Mouse (Mus musculus): ENCODE data around the gene Npb. TPM values are rescaled to one million over a fixed set of nuclear protein-coding genes. Genes with fewer than 3 reads are reported as not detected.
A peak's percentile ranks its signal among the peaks of the same experiment; 100 is the strongest.

Gene Npb
- polyA plus RNA-seq, 1 experiment from 2014 or later: 14.9 TPM

GRCm38 (mm10) chr11:120606764-120607163 lies 1.5 kb upstream of the Npb start:
- Histone ChIP-seq H3K4me3 (replicated peaks; ENCODE audit: low read length) (no peak overlapping the region), H3K9me3 (replicated peaks; ENCODE audit: control insufficient read depth, low read length) (no peaks in the 10 kb centered on the region), H3K36me3 (ENCODE audit: control insufficient read depth, insufficient read depth, low read length) (peaks cover 13% of the 10 kb centered on the region; the same call in 1 of the 2 replicates), H3K4me2 (ENCODE audit: low read depth, low read length) (no peak overlapping the region), H3K4me1 (ENCODE audit: control insufficient read depth, insufficient read depth, low read length) (peaks cover 27% of the 10 kb centered on the region), H3K27ac (ENCODE audit: low read length) (no peak overlapping the region), H3K27me3 (ENCODE audit: control insufficient read depth, insufficient read depth, low read length) (no peaks in the 10 kb centered on the region), H3K9ac (ENCODE audit: low read length) (peak overlapping the region; percentile 19; the same call in 1 of the 2 replicates)
- ATAC-seq (ENCODE audit: insufficient read depth, low FRiP score): no peak
- WGBS: 71% methylated on average over 4 of the region's 4 CpGs

DNA sequence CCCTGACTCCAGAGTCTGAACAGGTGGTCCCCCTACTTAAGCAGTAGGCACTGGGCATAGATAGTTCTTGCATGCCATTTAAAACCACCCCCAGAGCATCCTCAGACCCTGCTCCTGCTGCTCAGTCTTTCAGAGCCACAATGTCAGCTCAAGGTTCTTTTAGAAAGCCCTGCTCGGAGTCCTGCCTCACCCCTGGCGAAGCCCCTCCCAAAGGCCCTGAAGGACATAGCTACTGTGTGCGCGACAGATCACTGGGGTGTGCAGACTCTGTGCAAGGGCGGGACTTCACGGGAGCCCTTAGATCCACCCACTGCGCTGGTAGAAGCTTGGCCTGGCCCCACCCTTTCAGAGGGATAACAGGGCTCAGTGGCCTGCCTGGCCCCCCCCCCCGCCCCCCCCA lies 973 bp downstream of the Npb start:
- peak overlapping the region; percentile 39; the same call in 1 of the 2 replicates for H3K4me3 ChIP-seq (replicated peaks; ENCODE audit: low read length)
- WGBS: 37% methylated on average over 8 of the region's 8 CpGs
- H3K27ac ChIP-seq (ENCODE audit: low read length): peak overlapping the region; percentile 35; the same call in 1 of the 2 replicates
- peaks cover 15% of the 10 kb centered on the region; the same call in 1 of the 2 replicates for H3K36me3 ChIP-seq (ENCODE audit: control insufficient read depth, insufficient read depth, low read length)
- H3K9me3 ChIP-seq (replicated peaks; ENCODE audit: control insufficient read depth, low read length): no peaks in the 10 kb centered on the region
- no peaks in the 10 kb centered on the region for H3K27me3 ChIP-seq (ENCODE audit: control insufficient read depth, insufficient read depth, low read length)
- ATAC-seq (ENCODE audit: insufficient read depth, low FRiP score): peak; percentile 68; the same call in 1 of the 2 replicates
- no peak overlapping the region; the same call in 1 of the 2 replicates for H3K9ac ChIP-seq (ENCODE audit: low read length)
- peaks cover 27% of the 10 kb centered on the region for H3K4me1 ChIP-seq (ENCODE audit: control insufficient read depth, insufficient read depth, low read length)
- peak overlapping the region; percentile 70 for H3K4me2 ChIP-seq (ENCODE audit: low read depth, low read length)

- 80% methylated on average over 9 of the region's 9 CpGs for WGBS
- Histone ChIP-seq H3K9ac (ENCODE audit: low read length) (no peak overlapping the region), H3K36me3 (ENCODE audit: control insufficient read depth, insufficient read depth, low read length) (peaks cover 8% of the 10 kb centered on the region; the same call in 1 of the 2 replicates)
These were observed 2.3 kb downstream of the Npb start for GRCm38 (mm10) chr11:120610477-120611046.

DNA sequence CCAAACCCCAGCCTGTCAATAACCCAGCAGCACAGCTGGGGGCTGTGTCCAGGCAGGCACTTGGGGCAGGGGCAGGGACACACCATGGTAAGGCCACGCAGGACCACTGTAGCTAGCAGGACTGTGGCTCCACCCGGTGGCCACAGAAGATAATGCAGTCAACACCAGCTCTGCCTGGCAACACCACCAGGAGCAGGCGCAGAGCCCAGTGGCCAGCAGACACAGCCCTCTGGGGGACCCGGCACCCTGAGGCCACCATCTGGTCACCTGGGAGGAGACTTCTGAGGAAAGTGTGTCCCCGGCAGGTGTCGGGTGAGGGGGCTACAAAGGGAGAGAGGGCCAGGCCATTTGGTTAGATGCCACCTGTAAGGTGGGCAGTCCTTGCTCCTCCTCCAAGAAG lies 4.5 kb downstream of the Npb start:
- ATAC-seq (ENCODE audit: insufficient read depth, low FRiP score): no peak
- Histone ChIP-seq H3K9ac (ENCODE audit: low read length) (no peak overlapping the region), H3K27me3 (ENCODE audit: control insufficient read depth, insufficient read depth, low read length) (no peaks in the 10 kb centered on the region), H3K4me3 (replicated peaks; ENCODE audit: low read length) (no peak overlapping the region), H3K9me3 (replicated peaks; ENCODE audit: control insufficient read depth, low read length) (no peaks in the 10 kb centered on the region), H3K36me3 (ENCODE audit: control insufficient read depth, insufficient read depth, low read length) (peaks cover 8% of the 10 kb centered on the region; the same call in 1 of the 2 replicates), H3K4me2 (ENCODE audit: low read depth, low read length) (no peak overlapping the region), H3K4me1 (ENCODE audit: control insufficient read depth, insufficient read depth, low read length) (peaks cover 33% of the 10 kb centered on the region), H3K27ac (ENCODE audit: low read length) (no peak overlapping the region)
- 32% methylated on average over 6 of the region's 6 CpGs for WGBS

More at GRCm38 (mm10) chr11:120610477-120611046, 2.3 kb downstream of the Npb start:
- H3K4me3 ChIP-seq (replicated peaks; ENCODE audit: low read length): no peak overlapping the region
- H3K9me3 ChIP-seq (replicated peaks; ENCODE audit: control insufficient read depth, low read length): no peaks in the 10 kb centered on the region
- no peak overlapping the region for H3K27ac ChIP-seq (ENCODE audit: low read length)
- no peak overlapping the region for H3K4me2 ChIP-seq (ENCODE audit: low read depth, low read length)
- no peaks in the 10 kb centered on the region for H3K27me3 ChIP-seq (ENCODE audit: control insufficient read depth, insufficient read depth, low read length)
- H3K4me1 ChIP-seq (ENCODE audit: control insufficient read depth, insufficient read depth, low read length): peaks cover 27% of the 10 kb centered on the region
- no peak for ATAC-seq (ENCODE audit: insufficient read depth, low FRiP score)

- peaks cover 12% of the 10 kb centered on the region; the same call in 1 of the 2 replicates for H3K36me3 ChIP-seq (ENCODE audit: control insufficient read depth, insufficient read depth, low read length)
These were observed 5.2 kb downstream of the Npb start for GRCm38 (mm10) chr11:120613481-120613972.

DNA sequence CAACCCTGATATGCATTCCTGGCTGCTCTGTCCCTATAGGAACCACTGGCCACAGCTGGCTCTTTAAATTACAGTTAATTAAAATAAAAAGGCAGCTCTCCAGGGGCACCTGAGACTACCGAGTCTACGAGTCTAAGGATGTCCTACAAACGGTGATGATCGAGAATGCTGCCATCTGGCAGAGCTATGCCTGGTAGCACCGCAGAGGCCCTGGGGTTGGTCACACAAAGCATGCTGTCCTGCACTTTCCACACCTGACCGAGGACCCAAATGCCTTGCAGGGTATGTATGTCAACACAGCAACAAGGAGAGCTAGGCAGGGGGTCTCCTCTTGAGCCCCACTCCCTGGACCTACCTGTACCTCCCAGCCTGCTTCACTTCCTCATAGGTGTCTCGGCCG lies 5.7 kb downstream of the Npb start:
- Histone ChIP-seq H3K4me1 (ENCODE audit: control insufficient read depth, insufficient read depth, low read length) (peaks cover 24% of the 10 kb centered on the region), H3K27me3 (ENCODE audit: control insufficient read depth, insufficient read depth, low read length) (no peaks in the 10 kb centered on the region), H3K4me3 (replicated peaks; ENCODE audit: low read length) (no peak overlapping the region), H3K9me3 (replicated peaks; ENCODE audit: control insufficient read depth, low read length) (no peaks in the 10 kb centered on the region), H3K9ac (ENCODE audit: low read length) (no peak overlapping the region), H3K36me3 (ENCODE audit: control insufficient read depth, insufficient read depth, low read length) (peaks cover 14% of the 10 kb centered on the region; the same call in 1 of the 2 replicates), H3K27ac (ENCODE audit: low read length) (no peak overlapping the region), H3K4me2 (ENCODE audit: low read depth, low read length) (no peak overlapping the region)
- 88% methylated on average over 8 of the region's 8 CpGs for WGBS
- no peak for ATAC-seq (ENCODE audit: insufficient read depth, low FRiP score)

More at GRCm38 (mm10) chr11:120613481-120613972, 5.2 kb downstream of the Npb start:
- Histone ChIP-seq H3K27me3 (ENCODE audit: control insufficient read depth, insufficient read depth, low read length) (no peaks in the 10 kb centered on the region), H3K9me3 (replicated peaks; ENCODE audit: control insufficient read depth, low read length) (no peaks in the 10 kb centered on the region), H3K4me3 (replicated peaks; ENCODE audit: low read length) (no peak overlapping the region), H3K9ac (ENCODE audit: low read length) (no peak overlapping the region), H3K4me2 (ENCODE audit: low read depth, low read length) (no peak overlapping the region), H3K4me1 (ENCODE audit: control insufficient read depth, insufficient read depth, low read length) (peaks cover 28% of the 10 kb centered on the region), H3K27ac (ENCODE audit: low read length) (no peak overlapping the region)
- no peak for ATAC-seq (ENCODE audit: insufficient read depth, low FRiP score)
- 82% methylated on average over 10 of the region's 10 CpGs for WGBS

DNA sequence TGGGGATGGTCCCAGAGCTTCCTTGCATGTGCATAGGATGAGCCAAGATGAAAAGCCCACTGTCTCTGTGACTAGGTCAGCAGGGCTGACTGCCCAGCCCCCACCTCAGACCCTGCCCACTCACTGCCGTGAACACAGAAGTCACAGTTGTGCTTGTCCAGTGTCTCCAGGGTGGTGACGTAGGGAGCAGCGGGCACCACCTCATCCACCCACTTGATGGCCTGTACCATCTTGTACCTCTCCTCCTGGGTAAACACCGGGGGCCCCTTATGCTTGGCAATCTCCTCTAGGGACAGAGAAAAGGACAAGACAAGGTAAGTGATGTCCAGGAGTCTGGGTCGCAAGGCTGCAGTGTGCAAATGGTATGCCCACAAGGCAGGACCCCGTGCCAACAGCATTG lies 6.9 kb downstream of the Npb start:
- H3K9me3 ChIP-seq (replicated peaks; ENCODE audit: control insufficient read depth, low read length): no peaks in the 10 kb centered on the region
- no peak overlapping the region for H3K4me3 ChIP-seq (replicated peaks; ENCODE audit: low read length)
- 93% methylated on average over 6 of the region's 6 CpGs for WGBS
- H3K36me3 ChIP-seq (ENCODE audit: control insufficient read depth, insufficient read depth, low read length): peaks cover 15% of the 10 kb centered on the region; the same call in 1 of the 2 replicates
- no peak overlapping the region for H3K27ac ChIP-seq (ENCODE audit: low read length)
- H3K4me1 ChIP-seq (ENCODE audit: control insufficient read depth, insufficient read depth, low read length): peaks cover 14% of the 10 kb centered on the region
- no peak overlapping the region for H3K4me2 ChIP-seq (ENCODE audit: low read depth, low read length)
- H3K27me3 ChIP-seq (ENCODE audit: control insufficient read depth, insufficient read depth, low read length): no peaks in the 10 kb centered on the region
- ATAC-seq (ENCODE audit: insufficient read depth, low FRiP score): no peak
- H3K9ac ChIP-seq (ENCODE audit: low read length): peak overlapping the region; percentile 3; the same call in 1 of the 2 replicates

GRCm38 (mm10) chr11:120615606-120616203 lies 7.4 kb downstream of the Npb start:
- Histone ChIP-seq H3K9me3 (replicated peaks; ENCODE audit: control insufficient read depth, low read length) (no peaks in the 10 kb centered on the region), H3K4me3 (replicated peaks; ENCODE audit: low read length) (no peak overlapping the region), H3K4me1 (ENCODE audit: control insufficient read depth, insufficient read depth, low read length) (peaks cover 14% of the 10 kb centered on the region), H3K4me2 (ENCODE audit: low read depth, low read length) (no peak overlapping the region), H3K36me3 (ENCODE audit: control insufficient read depth, insufficient read depth, low read length) (peaks cover 20% of the 10 kb centered on the region; the same call in 1 of the 2 replicates), H3K27ac (ENCODE audit: low read length) (no peak overlapping the region), H3K9ac (ENCODE audit: low read length) (peak overlapping the region; percentile 32; the same call in 1 of the 2 replicates), H3K27me3 (ENCODE audit: control insufficient read depth, insufficient read depth, low read length) (no peaks in the 10 kb centered on the region)
- ATAC-seq (ENCODE audit: insufficient read depth, low FRiP score): no peak
- 89% methylated on average over 11 of the region's 11 CpGs for WGBS

Measured in stomach, embryonic 16.5 days (tissue).